Mouse (Mus musculus) lung, embryonic 16.5 days (tissue): Measurements from ENCODE around the gene Hes7. TPM values are rescaled to one million over a fixed set of nuclear protein-coding genes. Genes with fewer than 3 reads are reported as not detected.

Experiments
- ATAC-seq: fragments of 200-750 bp; cut with Nextera tagmentation; 2 replicates; pipeline ENCODE4 v1.8.0; 2017; ENCODE audit warnings: low read depth, mild to moderate bottlenecking, moderate library complexity
- H3K27ac ChIP-seq: fragments of 300-500 bp; sonication (generic); 2 replicates; pipeline ENCODE4 v1.5.1; 2014; ENCODE audit warnings: mild to moderate bottlenecking, control low read depth, low read length
- H3K27me3 ChIP-seq: fragments of 300-500 bp; sonication (generic); 2 replicates; pipeline ENCODE4 v1.6.1; 2014; ENCODE audit warnings: low read depth, low read length, mixed read lengths; ENCODE audit not compliant: control insufficient read depth, insufficient read depth
- H3K36me3 ChIP-seq: fragments of 300-500 bp; sonication (generic); 2 replicates; pipeline ENCODE4 v1.6.1; 2014; ENCODE audit warnings: low read length; ENCODE audit not compliant: control insufficient read depth, insufficient read depth
- H3K4me1 ChIP-seq: fragments of 300-500 bp; sonication (generic); replicated peaks from 2 replicates; pipeline ENCODE4 v1.6.1; 2014; ENCODE audit warnings: low read length, mixed read lengths; ENCODE audit not compliant: control insufficient read depth, insufficient read depth
- H3K4me2 ChIP-seq: fragments of 300-500 bp; sonication (generic); 2 replicates; pipeline ENCODE4 v1.6.1; 2014; ENCODE audit warnings: low read depth, low read length, control low read depth
- H3K4me3 ChIP-seq: fragments of 300-500 bp; sonication (generic); 2 replicates; pipeline ENCODE4 v1.5.1; 2014; ENCODE audit warnings: mild to moderate bottlenecking, low read length, control low read depth
- H3K9ac ChIP-seq: fragments of 300-500 bp; sonication (generic); 2 replicates; pipeline ENCODE4 v1.6.1; 2014; ENCODE audit warnings: low read length, control low read depth
- H3K9me3 ChIP-seq: fragments of 300-500 bp; sonication (generic); 2 replicates; pipeline ENCODE4 v1.6.1; 2016; ENCODE audit warnings: low read length; ENCODE audit not compliant: control insufficient read depth
- WGBS: fragments of 180-500 bp; shearing (Covaris S2); extraction: QIAGEN DNeasy Blood & Tissue Kit; methylation state at CpG from one replicate; pipeline ENCODE4 v1.1.7; 2014; 5-methylcytosine and 5-hydroxymethylcytosine counted together
- polyA plus RNA-seq: library from polyadenylated mRNA; unstranded; fragments of >200 nt; fragmentation: Nextera tagmentation; extraction: Ambion mirVana; gene quantifications from 2 replicates; pipeline ENCODE4 v1.2.1, GENCODE M21; 2015

Hes7 gene
- polyA plus RNA-seq, 1 experiment from 2014 or later = 0.43 TPM

DNA sequence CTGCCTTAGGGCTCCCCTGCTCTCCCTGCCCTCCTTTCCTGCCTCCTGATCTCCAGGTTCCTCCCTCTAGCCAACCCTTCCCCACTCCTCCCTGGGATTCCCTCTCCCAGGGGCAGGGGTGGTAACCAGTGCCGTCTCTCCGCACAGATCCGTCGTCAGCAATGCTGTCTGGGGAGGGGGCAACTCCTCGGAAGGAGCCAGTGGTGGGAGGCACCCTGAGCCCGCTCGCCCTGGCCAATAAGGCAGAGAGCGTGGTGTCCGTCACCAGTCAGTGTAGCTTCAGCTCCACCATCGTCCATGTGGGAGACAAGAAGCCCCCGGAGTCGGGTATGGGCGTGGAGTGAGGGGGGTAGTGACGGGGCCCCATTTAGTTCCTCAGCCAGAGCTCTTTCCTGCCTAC lies 15.7 kb upstream of the Hes7 start:
- Histone ChIP-seq H3K27ac (no peak overlapping the region), H3K27me3 (no peaks in the 10 kb centered on the region), H3K4me3 (no peak overlapping the region), H3K9ac (no peak overlapping the region), H3K4me1 (peaks cover 17% of the 10 kb centered on the region), H3K9me3 (no peaks in the 10 kb centered on the region), H3K36me3 (peaks cover 79% of the 10 kb centered on the region), H3K4me2 (no peak overlapping the region)
- no peak for ATAC-seq
- 86% methylated on average over 14 of the region's 14 CpGs for WGBS

DNA sequence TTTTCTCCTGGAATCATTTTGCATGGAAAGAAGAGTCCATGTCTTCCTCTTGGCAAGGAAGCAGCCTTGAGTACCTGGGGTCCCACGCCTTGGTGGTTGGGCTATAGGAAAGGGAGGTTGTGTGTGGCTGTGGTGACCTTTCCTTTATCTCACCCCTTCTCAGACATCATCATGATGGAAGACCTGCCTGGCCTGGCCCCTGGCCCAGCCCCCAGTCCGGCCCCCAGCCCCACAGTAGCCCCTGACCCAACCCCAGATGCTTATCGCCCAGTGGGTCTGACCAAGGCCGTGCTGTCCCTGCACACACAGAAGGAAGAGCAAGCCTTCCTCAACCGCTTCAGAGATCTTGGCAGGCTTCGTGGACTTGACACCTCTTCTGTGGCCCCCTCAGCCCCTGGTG lies 15.0 kb upstream of the Hes7 start:
- Histone ChIP-seq H3K4me3 (no peak overlapping the region), H3K4me1 (peaks cover 15% of the 10 kb centered on the region), H3K27me3 (no peaks in the 10 kb centered on the region), H3K9ac (no peak overlapping the region), H3K36me3 (peaks cover 81% of the 10 kb centered on the region), H3K9me3 (no peaks in the 10 kb centered on the region), H3K4me2 (no peak overlapping the region), H3K27ac (no peak overlapping the region)
- 73% methylated on average over 6 of the region's 6 CpGs for WGBS
- ATAC-seq = no peak

GRCm38 (mm10) chr11:69105796-69106195 lies 14.4 kb upstream of the Hes7 start:
- WGBS = 91% methylated on average over 2 of the region's 2 CpGs
- peaks cover 79% of the 10 kb centered on the region for H3K36me3 ChIP-seq
- H3K27ac ChIP-seq = no peak overlapping the region
- peaks cover 9% of the 10 kb centered on the region for H3K4me1 ChIP-seq
- H3K4me3 ChIP-seq = no peak overlapping the region
- H3K9me3 ChIP-seq = no peaks in the 10 kb centered on the region
- H3K9ac ChIP-seq = no peak overlapping the region
- no peak for ATAC-seq
- no peaks in the 10 kb centered on the region for H3K27me3 ChIP-seq
- no peak overlapping the region for H3K4me2 ChIP-seq

DNA sequence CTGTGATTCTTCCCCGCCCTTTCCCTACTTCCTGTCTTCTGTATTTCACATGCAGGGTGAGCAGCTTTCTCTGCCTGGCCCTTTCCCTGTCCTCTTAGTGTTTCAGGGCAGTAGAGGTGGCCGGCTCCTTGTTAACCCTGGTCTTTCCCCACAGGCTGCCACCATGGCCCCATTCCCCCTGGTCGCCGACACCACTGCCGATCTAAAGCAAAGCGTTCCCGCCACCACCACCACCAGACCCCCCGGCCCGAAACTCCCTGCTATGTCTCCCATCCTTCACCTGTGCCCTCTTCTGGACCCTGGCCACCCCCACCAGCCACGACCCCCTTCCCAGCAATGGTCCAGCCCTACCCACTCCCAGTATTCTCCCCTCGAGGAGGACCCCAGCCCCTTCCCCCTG lies 13.9 kb upstream of the Hes7 start:
- no peak overlapping the region for H3K4me3 ChIP-seq
- H3K4me2 ChIP-seq = no peak overlapping the region
- H3K27me3 ChIP-seq = no peaks in the 10 kb centered on the region
- H3K27ac ChIP-seq = no peak overlapping the region
- H3K4me1 ChIP-seq = peaks cover 10% of the 10 kb centered on the region; the same call in 1 of the 2 replicates
- 90% methylated on average over 11 of the region's 11 CpGs for WGBS
- peaks cover 74% of the 10 kb centered on the region for H3K36me3 ChIP-seq
- no peak overlapping the region for H3K9ac ChIP-seq
- no peak for ATAC-seq
- H3K9me3 ChIP-seq = no peaks in the 10 kb centered on the region

- no peak overlapping the region for H3K9ac ChIP-seq
- H3K9me3 ChIP-seq = no peaks in the 10 kb centered on the region
- ATAC-seq = no peak
- H3K4me1 ChIP-seq = peaks cover 11% of the 10 kb centered on the region; the same call in 1 of the 2 replicates
- WGBS = 81% methylated on average over 11 of the region's 11 CpGs
- H3K4me2 ChIP-seq = no peak overlapping the region
- peaks cover 69% of the 10 kb centered on the region for H3K36me3 ChIP-seq
- no peaks in the 10 kb centered on the region for H3K27me3 ChIP-seq
- no peak overlapping the region for H3K27ac ChIP-seq
- H3K4me3 ChIP-seq = no peak overlapping the region
Measured at GRCm38 (mm10) chr11:69106842-69107241, 13.4 kb upstream of the Hes7 start.

GRCm38 (mm10) chr11:69107676-69108075 lies 12.5 kb upstream of the Hes7 start:
- Histone ChIP-seq H3K4me2 (no peak overlapping the region), H3K27me3 (no peaks in the 10 kb centered on the region), H3K27ac (no peak overlapping the region), H3K4me1 (peaks cover 11% of the 10 kb centered on the region; the same call in 1 of the 2 replicates), H3K9ac (no peak overlapping the region), H3K9me3 (no peaks in the 10 kb centered on the region), H3K36me3 (peaks cover 62% of the 10 kb centered on the region), H3K4me3 (no peak overlapping the region)
- 88% methylated on average over 11 of the region's 11 CpGs for WGBS
- no peak for ATAC-seq

DNA sequence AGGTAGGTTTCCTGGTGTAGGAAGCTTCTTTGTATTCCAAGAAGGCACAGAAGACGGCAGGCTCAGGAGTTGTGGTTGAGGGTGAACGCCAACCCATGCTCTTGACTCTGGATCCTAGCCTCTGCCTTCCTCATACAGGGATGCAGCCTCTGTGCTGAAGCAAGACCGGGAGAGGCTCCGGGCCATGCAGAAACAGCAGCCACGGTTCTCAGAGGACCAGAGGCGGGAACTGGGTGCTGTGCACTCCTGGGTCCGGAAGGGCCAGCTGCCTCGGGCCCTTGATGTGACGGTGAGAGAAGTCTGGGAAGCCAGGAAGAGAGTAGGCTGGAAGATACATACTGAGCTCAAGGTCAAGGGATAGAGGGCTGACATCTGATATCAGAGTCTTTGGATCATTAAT lies 12.0 kb upstream of the Hes7 start:
- H3K27me3 ChIP-seq = no peaks in the 10 kb centered on the region
- no peak for ATAC-seq
- WGBS = 89% methylated on average over 9 of the region's 9 CpGs

GRCm38 (mm10) chr11:69109032-69109900 lies 10.9 kb upstream of the Hes7 start:
- Histone ChIP-seq H3K9ac (no peak overlapping the region), H3K9me3 (no peaks in the 10 kb centered on the region), H3K27me3 (no peaks in the 10 kb centered on the region), H3K27ac (no peak overlapping the region), H3K36me3 (peaks cover 46% of the 10 kb centered on the region), H3K4me1 (peaks cover 11% of the 10 kb centered on the region; the same call in 1 of the 2 replicates), H3K4me3 (no peak overlapping the region), H3K4me2 (no peak overlapping the region)
- no peak for ATAC-seq
- 81% methylated on average over 13 of the region's 13 CpGs for WGBS

More for the DNA sequence above, 12.0 kb upstream of the Hes7 start:
- no peak overlapping the region for H3K27ac ChIP-seq
- no peak overlapping the region for H3K4me3 ChIP-seq
- H3K4me1 ChIP-seq = peaks cover 11% of the 10 kb centered on the region; the same call in 1 of the 2 replicates
- peaks cover 57% of the 10 kb centered on the region for H3K36me3 ChIP-seq
- no peak overlapping the region for H3K4me2 ChIP-seq
- H3K9me3 ChIP-seq = no peaks in the 10 kb centered on the region
- no peak overlapping the region for H3K9ac ChIP-seq

DNA sequence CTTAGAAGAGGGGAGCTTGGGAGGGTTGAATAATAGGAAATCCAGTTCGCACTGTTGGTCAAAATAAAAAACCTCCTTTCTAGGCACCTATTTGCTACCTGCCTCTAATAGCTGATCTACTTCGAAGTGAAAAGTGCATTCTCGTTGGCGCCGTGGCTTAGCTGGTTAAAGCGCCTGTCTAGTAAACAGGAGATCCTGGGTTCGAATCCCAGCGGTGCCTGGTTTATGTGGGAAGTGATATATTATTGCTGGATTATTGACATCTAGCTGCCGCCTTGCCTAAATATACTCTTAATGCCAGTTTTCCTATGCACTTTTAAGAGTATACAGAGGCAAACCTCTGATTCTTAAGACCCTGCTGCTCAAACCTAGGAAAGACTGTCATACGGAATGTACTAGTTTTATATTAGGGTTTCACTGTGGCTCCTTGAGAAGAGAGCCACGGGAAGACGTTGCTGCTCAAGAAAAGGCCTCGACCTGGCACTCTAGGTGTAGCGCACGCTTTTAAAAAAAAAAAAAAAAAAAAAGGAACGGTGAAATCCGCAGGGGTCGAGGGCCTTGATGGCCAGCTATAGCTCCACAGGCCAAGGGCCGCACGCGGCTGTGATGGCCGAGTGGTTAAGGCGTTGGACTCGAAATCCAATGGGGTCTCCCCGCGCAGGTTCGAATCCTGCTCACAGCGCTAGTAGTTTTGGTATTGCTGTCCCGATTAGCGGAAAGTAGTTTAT lies 9.7 kb upstream of the Hes7 start:
- H3K4me1 ChIP-seq = peaks cover 11% of the 10 kb centered on the region; the same call in 1 of the 2 replicates
- peak overlapping the region; percentile 55 for H3K4me3 ChIP-seq
- H3K4me2 ChIP-seq = peak overlapping the region; percentile 65
- peak overlapping the region; percentile 64 for H3K9ac ChIP-seq
- H3K27ac ChIP-seq = peak overlapping the region; percentile 45; the same call in 1 of the 2 replicates
- H3K9me3 ChIP-seq = no peaks in the 10 kb centered on the region
- WGBS = under 1% methylated on average over 29 of the region's 30 CpGs
- H3K27me3 ChIP-seq = no peaks in the 10 kb centered on the region
- H3K36me3 ChIP-seq = peaks cover 34% of the 10 kb centered on the region
- peak; percentile 81 for ATAC-seq
